Mouse (Mus musculus): ENCODE data around the gene Mapkap1. TPM values are rescaled to one million over a fixed set of nuclear protein-coding genes. Genes with fewer than 3 reads are reported as not detected.

Gene Mapkap1
- polyA plus RNA-seq, 1 experiment from 2014 or later = 94.3 TPM

Other genes starting within 250 kb of the Mapkap1 start
- 88.1 and 118 TPM in 2 replicates for gene Pbx3, start 33.6 kb upstream of the Mapkap1 start, polyA plus RNA-seq (2015; fragmentation: Nextera tagmentation; extraction: Ambion mirVana)